Mouse (Mus musculus) adrenal gland, adult (tissue): ENCODE measurements around the gene Zfp800.

Source experiments
- DNase-seq, 2 experiments: peaks; one replicate each; pipeline ENCODE4 v3.0.0; 2022 to 2023; ENCODE audit warnings: low spot score in 1 of 2; ENCODE audit not compliant: inconsistent age in 2 of 2

Gene Zfp800

GRCm38 (mm10) chr6:28218386-28218785, 179.4 kb downstream of the Zfp800 start:
- DNase-seq: no peak

- DNase-seq: peak; percentile 75 to 87
These were observed 182.4 kb downstream of the Zfp800 start for GRCm38 (mm10) chr6:28215268-28215954.

- peak in 1 of 2 experiments; percentile 20 for DNase-seq
These were observed 183.0 kb downstream of the Zfp800 start for GRCm38 (mm10) chr6:28214658-28215267.

GRCm38 (mm10) chr6:28203454-28203853, 194.4 kb downstream of the Zfp800 start:
- DNase-seq: no peak

GRCm38 (mm10) chr6:28202833-28203232, 195.0 kb downstream of the Zfp800 start:
- DNase-seq: no peak

- no peak for DNase-seq
These were observed 203.9 kb downstream of the Zfp800 start for GRCm38 (mm10) chr6:28193901-28194300.

GRCm38 (mm10) chr6:28191935-28192334, 205.9 kb downstream of the Zfp800 start:
- DNase-seq: no peak
